Mouse (Mus musculus): ENCODE results near the gene Clstn3. TPM values are rescaled to one million over a fixed set of nuclear protein-coding genes. Genes with fewer than 3 reads are reported as not detected.
"Not testable (repeated sequence)": the region's sequence is repeated elsewhere in the genome, so short reads cannot be mapped to it uniquely, and the experiment has no call there.

Clstn3 gene
- 135 and 160 TPM in 2 replicates for polyA plus RNA-seq (2015; fragmentation: Nextera tagmentation; extraction: Ambion mirVana)

GRCm38 (mm10) chr6:124464305-124465271 is at the start of gene Clstn3:
Gene Clstn3 (minus strand): TSS chr6:124464794.
- Histone ChIP-seq H3K9ac (replicated peaks) (peak within 1 kb of the TSS; percentile 75), H3K4me1 (peaks cover 29% of the 10 kb centered on the region), H3K27ac (replicated peaks) (peak within 1 kb of the TSS; percentile 93), H3K4me2 (peak within 1 kb of the TSS; percentile 83), H3K4me3 (replicated peaks) (peak within 1 kb of the TSS; percentile 64), H3K36me3 (peaks cover 21% of the 10 kb centered on the region), H3K9me3 (replicated peaks) (no peaks in the 10 kb centered on the region), H3K27me3 (replicated peaks) (no peaks in the 10 kb centered on the region)
- ATAC-seq (ENCODE audit: low FRiP score), result peak; percentile 96
- 5% methylated on average over 27 of the region's 27 CpGs for WGBS

GRCm38 (mm10) chr6:124512355-124512836 is 47.8 kb upstream of the Clstn3 start, which contains the start of gene C1ra:
Gene C1ra (plus strand): TSS chr6:124512405.
- H3K9ac ChIP-seq (replicated peaks), result no peak within 1 kb of the TSS
- no peak within 1 kb of the TSS for H3K4me3 ChIP-seq (replicated peaks)
- WGBS, result 14% methylated on average over 6 of the region's 6 CpGs
- no peaks in the 10 kb centered on the region for H3K4me1 ChIP-seq
- H3K9me3 ChIP-seq (replicated peaks), result no peaks in the 10 kb centered on the region
- no peaks in the 10 kb centered on the region for H3K27me3 ChIP-seq (replicated peaks)
- no peak within 1 kb of the TSS for H3K27ac ChIP-seq (replicated peaks)
- H3K36me3 ChIP-seq, result no peaks in the 10 kb centered on the region
- no peak for ATAC-seq (ENCODE audit: low FRiP score)
- H3K4me2 ChIP-seq, result peak within 1 kb of the TSS; percentile 42

GRCm38 (mm10) chr6:124511936-124512335 is 47.3 kb upstream of the Clstn3 start:
- Histone ChIP-seq H3K4me3 (replicated peaks) (no peak overlapping the region), H3K27me3 (replicated peaks) (no peaks in the 10 kb centered on the region), H3K4me2 (no peak overlapping the region), H3K9me3 (replicated peaks) (no peaks in the 10 kb centered on the region), H3K27ac (replicated peaks) (no peak overlapping the region), H3K36me3 (no peaks in the 10 kb centered on the region), H3K9ac (replicated peaks) (no peak overlapping the region), H3K4me1 (no peaks in the 10 kb centered on the region)
- no peak for ATAC-seq (ENCODE audit: low FRiP score)
- WGBS, result 73% methylated on average over 6 of the region's 6 CpGs

- not testable (repeated sequence) for H3K27me3 ChIP-seq (replicated peaks); H3K36me3 ChIP-seq; H3K9me3 ChIP-seq (replicated peaks); H3K4me2 ChIP-seq; H3K9ac ChIP-seq (replicated peaks); H3K4me3 ChIP-seq (replicated peaks); H3K27ac ChIP-seq (replicated peaks); ATAC-seq (ENCODE audit: low FRiP score); H3K4me1 ChIP-seq
- WGBS, result 94% methylated on average over 5 of the region's 5 CpGs
These were observed 44.6 kb upstream of the Clstn3 start for GRCm38 (mm10) chr6:124509192-124509591.

- no peak for ATAC-seq (ENCODE audit: low FRiP score)
- H3K4me2 ChIP-seq, result no peak overlapping the region
- H3K4me1 ChIP-seq, result no peaks in the 10 kb centered on the region
- H3K36me3 ChIP-seq, result no peaks in the 10 kb centered on the region
- H3K27ac ChIP-seq (replicated peaks), result no peak overlapping the region
- H3K9ac ChIP-seq (replicated peaks), result no peak overlapping the region
- 85% methylated on average over 10 of the region's 10 CpGs for WGBS
- H3K27me3 ChIP-seq (replicated peaks), result no peaks in the 10 kb centered on the region
- H3K4me3 ChIP-seq (replicated peaks), result no peak overlapping the region
- H3K9me3 ChIP-seq (replicated peaks), result no peaks in the 10 kb centered on the region
These were observed 43.7 kb upstream of the Clstn3 start for GRCm38 (mm10) chr6:124508292-124508691.

GRCm38 (mm10) chr6:124506991-124507390 is 42.4 kb upstream of the Clstn3 start:
- no peak overlapping the region for H3K4me2 ChIP-seq
- H3K4me1 ChIP-seq, result no peaks in the 10 kb centered on the region
- no peaks in the 10 kb centered on the region for H3K36me3 ChIP-seq
- ATAC-seq (ENCODE audit: low FRiP score), result no peak
- H3K27me3 ChIP-seq (replicated peaks), result no peaks in the 10 kb centered on the region
- H3K9me3 ChIP-seq (replicated peaks), result no peaks in the 10 kb centered on the region
- H3K9ac ChIP-seq (replicated peaks), result no peak overlapping the region
- H3K4me3 ChIP-seq (replicated peaks), result no peak overlapping the region
- WGBS, result 82% methylated on average over 6 of the region's 6 CpGs
- H3K27ac ChIP-seq (replicated peaks), result no peak overlapping the region

- 85% methylated on average over 4 of the region's 4 CpGs for WGBS
- Histone ChIP-seq H3K4me3 (replicated peaks) (no peak overlapping the region), H3K27ac (replicated peaks) (no peak overlapping the region), H3K36me3 (no peaks in the 10 kb centered on the region), H3K9me3 (replicated peaks) (no peaks in the 10 kb centered on the region), H3K9ac (replicated peaks) (no peak overlapping the region), H3K27me3 (replicated peaks) (no peaks in the 10 kb centered on the region), H3K4me2 (no peak overlapping the region), H3K4me1 (no peaks in the 10 kb centered on the region)
- ATAC-seq (ENCODE audit: low FRiP score), result no peak
These were observed 40.4 kb upstream of the Clstn3 start for GRCm38 (mm10) chr6:124505028-124505427.

- H3K4me2 ChIP-seq, result no peak overlapping the region
- H3K9ac ChIP-seq (replicated peaks), result no peak overlapping the region
- no peak overlapping the region for H3K4me3 ChIP-seq (replicated peaks)
- H3K27me3 ChIP-seq (replicated peaks), result no peaks in the 10 kb centered on the region
- no peaks in the 10 kb centered on the region for H3K36me3 ChIP-seq
- no peaks in the 10 kb centered on the region for H3K9me3 ChIP-seq (replicated peaks)
- H3K27ac ChIP-seq (replicated peaks), result no peak overlapping the region
- 89% methylated on average over 5 of the region's 5 CpGs for WGBS
- no peak for ATAC-seq (ENCODE audit: low FRiP score)
- H3K4me1 ChIP-seq, result no peaks in the 10 kb centered on the region
These were observed 37.4 kb upstream of the Clstn3 start for GRCm38 (mm10) chr6:124502021-124502420.

- ATAC-seq (ENCODE audit: low FRiP score), result no peak
- Histone ChIP-seq H3K36me3 (no peaks in the 10 kb centered on the region), H3K4me3 (replicated peaks) (no peak overlapping the region), H3K9me3 (replicated peaks) (no peaks in the 10 kb centered on the region), H3K27ac (replicated peaks) (no peak overlapping the region), H3K4me2 (no peak overlapping the region), H3K27me3 (replicated peaks) (no peaks in the 10 kb centered on the region), H3K4me1 (no peaks in the 10 kb centered on the region), H3K9ac (replicated peaks) (no peak overlapping the region)
- WGBS, result 84% methylated on average over 4 of the region's 4 CpGs
These were observed 36.9 kb upstream of the Clstn3 start for GRCm38 (mm10) chr6:124501473-124501872.

GRCm38 (mm10) chr6:124499914-124500566 is 35.4 kb upstream of the Clstn3 start:
- Histone ChIP-seq H3K27ac (replicated peaks) (no peak overlapping the region), H3K4me3 (replicated peaks) (no peak overlapping the region), H3K9ac (replicated peaks) (no peak overlapping the region), H3K27me3 (replicated peaks) (no peaks in the 10 kb centered on the region), H3K36me3 (no peaks in the 10 kb centered on the region), H3K9me3 (replicated peaks) (no peaks in the 10 kb centered on the region), H3K4me2 (no peak overlapping the region), H3K4me1 (no peaks in the 10 kb centered on the region)
- WGBS, result 51% methylated on average over 10 of the region's 10 CpGs
- no peak for ATAC-seq (ENCODE audit: low FRiP score)

- no peaks in the 10 kb centered on the region for H3K27me3 ChIP-seq (replicated peaks)
- H3K4me2 ChIP-seq, result no peak overlapping the region
- 92% methylated on average over 5 of the region's 5 CpGs for WGBS
- no peak overlapping the region for H3K9ac ChIP-seq (replicated peaks)
- no peak for ATAC-seq (ENCODE audit: low FRiP score)
- no peaks in the 10 kb centered on the region for H3K36me3 ChIP-seq
- no peak overlapping the region for H3K4me3 ChIP-seq (replicated peaks)
- H3K27ac ChIP-seq (replicated peaks), result no peak overlapping the region
- H3K4me1 ChIP-seq, result no peaks in the 10 kb centered on the region
- no peaks in the 10 kb centered on the region for H3K9me3 ChIP-seq (replicated peaks)
These were observed 31.5 kb upstream of the Clstn3 start for GRCm38 (mm10) chr6:124496054-124496453.

GRCm38 (mm10) chr6:124493886-124494285 is 29.3 kb upstream of the Clstn3 start:
- Histone ChIP-seq H3K4me3 (replicated peaks) (no peak overlapping the region), H3K4me2 (no peak overlapping the region), H3K4me1 (no peaks in the 10 kb centered on the region), H3K27me3 (replicated peaks) (no peaks in the 10 kb centered on the region), H3K9me3 (replicated peaks) (no peaks in the 10 kb centered on the region), H3K27ac (replicated peaks) (no peak overlapping the region), H3K9ac (replicated peaks) (no peak overlapping the region), H3K36me3 (no peaks in the 10 kb centered on the region)
- ATAC-seq (ENCODE audit: low FRiP score), result no peak
- 86% methylated on average over 5 of the region's 5 CpGs for WGBS

Measured in neural tube, embryonic 15.5 days (tissue).